In genomic region chr3:35099876-35100420, GRCm38 (mm10) we compare ENCODE assay signal across 27 mouse cellular contexts.
DNase-seq lines count a peak whose midpoint lies in the region; ATAC-seq and TF ChIP-seq lines count a peak whose summit lies in the region.
"Had no signal": no experiment of that assay in that cellular context is flagged by ENCODE, and none has a peak within 500 bp of the region (broad histone marks: within the 10 kb centered on the region; RNA-seq: fewer than 3 reads in every experiment).

No protein-coding gene starts in this region.

- H3K4me1 ChIP-seq in forebrain, embryonic 10.5 days: peaks cover 57% of the 10 kb centered on the region
- H3K4me1 ChIP-seq in forebrain, embryonic 11.5 days (replicated peaks; ENCODE audit: control insufficient read depth, insufficient read depth, low read length): peaks cover 24% of the 10 kb centered on the region
- H3K4me1 ChIP-seq in midbrain, embryonic 10.5 days: peaks cover 60% of the 10 kb centered on the region
- peaks cover 35% of the 10 kb centered on the region for H3K4me1 ChIP-seq in midbrain, embryonic 13.5 days (replicated peaks)

- no peak for DNase-seq in forebrain, embryonic 10.5 days (ENCODE audit: extremely low spot score, low spot score)
- DNase-seq in forebrain, embryonic 11.5 days (ENCODE audit: low spot score): no peak
- peak; percentile 49 for DNase-seq in heart, adult 11 months
- DNase-seq in heart, postnatal 25 days (ENCODE audit: low spot score): no peak
- no peak for DNase-seq in midbrain, embryonic 10.5 days (ENCODE audit: low spot score)
- peak; percentile 67 for DNase-seq in brain, embryonic 14.5 days (ENCODE audit: low read depth)
- no peak for DNase-seq in left cerebral cortex, postnatal 4 days
- DNase-seq: adrenal gland, adult 8-10 months; adrenal gland, postnatal 25 days; cerebellum, adult 11 months; cerebellum, adult 2 months; cerebellum, adult 9-11 months; cerebellum, postnatal 36 days; embryo, embryonic 11 days; gastrocnemius, adult 2 months; gastrocnemius, postnatal 14 days; heart, adult 18-20 months; heart, postnatal 36 days; kidney, adult 2 months had no signal

- H3K4me3 ChIP-seq in forebrain, embryonic 10.5 days: no peak overlapping the region
- no peak overlapping the region for H3K4me3 ChIP-seq in forebrain, embryonic 11.5 days (ENCODE audit: low read depth, low read length)
- H3K4me3 ChIP-seq in midbrain, embryonic 10.5 days: no peak overlapping the region
- H3K4me3 ChIP-seq in midbrain, embryonic 13.5 days (replicated peaks): no peak overlapping the region
- H3K4me3 ChIP-seq: embryonic facial prominence, embryonic 10.5 days; embryonic facial prominence, embryonic 13.5 days; erythroblast, embryonic 14.5 days; gastrocnemius, adult 2 months; hindbrain, embryonic 15.5 days had no signal

- H3K36me3 ChIP-seq in forebrain, embryonic 10.5 days (replicated peaks): no peaks in the 10 kb centered on the region
- no peaks in the 10 kb centered on the region for H3K36me3 ChIP-seq in forebrain, embryonic 11.5 days (ENCODE audit: control insufficient read depth, insufficient read depth, low read length)
- H3K36me3 ChIP-seq in midbrain, embryonic 10.5 days: no peaks in the 10 kb centered on the region
- H3K36me3 ChIP-seq in midbrain, embryonic 13.5 days: no peaks in the 10 kb centered on the region
- H3K36me3 ChIP-seq: embryonic facial prominence, embryonic 10.5 days; embryonic facial prominence, embryonic 13.5 days; hindbrain, embryonic 15.5 days had no signal

- no peaks in the 10 kb centered on the region for H3K27me3 ChIP-seq in forebrain, embryonic 10.5 days (ENCODE audit: poor library complexity, severe bottlenecking)
- H3K27me3 ChIP-seq in forebrain, embryonic 11.5 days (ENCODE audit: control insufficient read depth, insufficient read depth, low read length): no peaks in the 10 kb centered on the region
- peaks cover 6% of the 10 kb centered on the region; the same call in 1 of the 2 replicates for H3K27me3 ChIP-seq in midbrain, embryonic 10.5 days (ENCODE audit: low read depth, poor library complexity, severe bottlenecking)
- H3K27me3 ChIP-seq in midbrain, embryonic 13.5 days: peaks cover 10% of the 10 kb centered on the region; the same call in 1 of the 2 replicates

- H3K4me2 ChIP-seq in forebrain, embryonic 11.5 days (ENCODE audit: low read depth, low read length, severe bottlenecking): no peak overlapping the region
- no peak overlapping the region for H3K4me2 ChIP-seq in midbrain, embryonic 13.5 days (replicated peaks)
- H3K4me2 ChIP-seq: embryonic facial prominence, embryonic 13.5 days; heart, embryonic 11.5 days; hindbrain, embryonic 15.5 days had no signal

- H3K9ac ChIP-seq in forebrain, embryonic 11.5 days (ENCODE audit: low read length): no peak overlapping the region
- no peak overlapping the region for H3K9ac ChIP-seq in midbrain, embryonic 13.5 days (replicated peaks)
- H3K9ac ChIP-seq: embryonic facial prominence, embryonic 13.5 days; hindbrain, embryonic 15.5 days had no signal

- no peak for TF ChIP-seq POLR2A in brain, embryonic 14.5 days (IDR thresholded peaks at IDR 0.05; ENCODE audit: borderline replicate concordance, extremely low read depth, insufficient read depth, insufficient read length, poor library complexity, severe bottlenecking)

- no peak for TF ChIP-seq CTCF in brain, embryonic 14.5 days (IDR thresholded peaks at IDR 0.05; ENCODE audit: borderline replicate concordance, extremely low read depth, insufficient read depth, insufficient read length)

- intact Hi-C loops in heart, postnatal 25 days (cut with DNase I): loop anchor here (10.0 kb wide), 3 partner anchors 385 to 1145 kb away; no protein-coding TSS in a partner anchor
- intact Hi-C loops in left cerebral cortex, postnatal 4 days (cut with DNase I): loop anchor here (5.0 to 10.0 kb wide), 2 partner anchors 385 to 438 kb away; no protein-coding TSS in a partner anchor

- H3K27ac ChIP-seq in forebrain, embryonic 10.5 days: peak overlapping the region; percentile 65; the same call in 1 of the 2 replicates
- no peak overlapping the region for H3K27ac ChIP-seq in forebrain, embryonic 11.5 days (ENCODE audit: low read depth, low read length)
- peak overlapping the region; percentile 87 for H3K27ac ChIP-seq in midbrain, embryonic 10.5 days (replicated peaks)
- no peak overlapping the region for H3K27ac ChIP-seq in midbrain, embryonic 13.5 days
- H3K27ac ChIP-seq: embryonic facial prominence, embryonic 10.5 days; embryonic facial prominence, embryonic 13.5 days; gastrocnemius, adult 2 months; hindbrain, embryonic 15.5 days had no signal

- WGBS in forebrain, embryonic 10.5 days: 81% methylated on average over 10 of the region's 10 CpGs
- 75% methylated on average over 10 of the region's 10 CpGs for WGBS in forebrain, embryonic 11.5 days
- 76% methylated on average over 10 of the region's 10 CpGs for WGBS in midbrain, embryonic 10.5 days
- 59% methylated on average over 10 of the region's 10 CpGs for WGBS in midbrain, embryonic 13.5 days

- ATAC-seq in forebrain, embryonic 11.5 days (replicated peaks; ENCODE audit: low FRiP score): no peak
- ATAC-seq in midbrain, embryonic 13.5 days: no peak
- ATAC-seq: activated CD4-positive, CD25-positive, alpha-beta regulatory T cell, adult 4 months; intestine, postnatal 0 days had no signal

- H3K9me3 ChIP-seq in forebrain, embryonic 10.5 days: no peaks in the 10 kb centered on the region
- H3K9me3 ChIP-seq in forebrain, embryonic 11.5 days (ENCODE audit: control insufficient read depth, low read length): no peaks in the 10 kb centered on the region
- no peaks in the 10 kb centered on the region for H3K9me3 ChIP-seq in midbrain, embryonic 10.5 days (replicated peaks)
- no peaks in the 10 kb centered on the region for H3K9me3 ChIP-seq in midbrain, embryonic 13.5 days
- H3K9me3 ChIP-seq: embryonic facial prominence, embryonic 10.5 days; embryonic facial prominence, embryonic 13.5 days; hindbrain, embryonic 15.5 days had no signal

Comparison
In these comparisons a context has a peak if more than half of its experiments do, and no peak if none do; other contexts are left out.
1. DNase-seq: peak in heart, adult 11 months (single experiment) and brain, embryonic 14.5 days (single experiment); none in forebrain, embryonic 10.5 days (single experiment), forebrain, embryonic 11.5 days (single experiment), heart, postnatal 25 days (single experiment), midbrain, embryonic 10.5 days (single experiment) and left cerebral cortex, postnatal 4 days (single experiment).
2. H3K27ac ChIP-seq: peak in forebrain, embryonic 10.5 days (single experiment) and midbrain, embryonic 10.5 days (single experiment); none in forebrain, embryonic 11.5 days (single experiment) and midbrain, embryonic 13.5 days (single experiment).